Mouse (Mus musculus): ENCODE results near the gene Syde2.

DNA sequence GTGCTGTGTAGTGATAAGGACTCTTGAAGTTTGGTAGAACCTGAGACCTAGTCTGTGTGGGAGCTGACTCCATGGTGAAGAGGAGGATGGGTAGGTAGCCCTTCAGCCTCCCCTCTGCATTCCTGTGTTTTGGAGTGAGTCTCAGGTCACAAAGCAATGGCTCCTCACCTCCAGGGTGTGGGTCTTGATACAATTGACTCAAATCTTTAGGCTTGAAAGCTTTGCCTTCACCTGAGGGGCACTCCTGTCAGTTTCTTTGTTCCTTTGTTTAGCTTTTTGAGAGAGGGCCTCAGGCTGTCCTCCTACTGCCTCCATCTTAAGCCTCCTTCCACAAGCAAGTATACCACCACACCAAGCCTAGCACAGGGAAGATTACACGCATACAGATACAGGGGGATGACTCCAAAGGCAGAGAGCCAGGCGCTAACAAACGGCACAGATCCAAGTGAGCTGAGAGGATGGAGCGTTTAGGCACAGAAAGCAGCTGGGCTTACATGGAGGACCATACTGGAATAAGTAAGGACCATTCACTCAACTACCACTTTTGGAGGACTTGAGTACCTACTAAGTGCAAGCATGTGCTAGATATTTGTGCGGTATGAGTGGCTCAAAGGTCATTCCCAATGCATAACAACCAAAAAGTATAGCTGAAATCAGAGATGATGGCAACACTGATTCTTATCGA is 1.2 kb upstream of the Syde2 start:
- TF ChIP-seq CTCF (IDR thresholded peaks at IDR 0.05; ENCODE audit: low read depth) (no peak), EP300 (IDR thresholded peaks at IDR 0.05; ENCODE audit: low read depth) (no peak)
